Mouse (Mus musculus) heart, embryonic 12.5 days (tissue): ENCODE data around the gene Nectin1. TPM values are rescaled to one million over a fixed set of nuclear protein-coding genes. Genes with fewer than 3 reads are reported as not detected.

ENCODE experiments used
- ATAC-seq: fragments of 200-750 bp; cut with Nextera tagmentation; 2 replicates; pipeline ENCODE4 v1.8.0; 2017; ENCODE audit warnings: moderate TSS enrichment, moderate library complexity; ENCODE audit not compliant: insufficient number of reproducible peaks, low FRiP score
- H3K27ac ChIP-seq: fragments of 300-500 bp; sonication (generic); 2 replicates; pipeline ENCODE4 v1.5.1; 2016; ENCODE audit warnings: mild to moderate bottlenecking, moderate library complexity; ENCODE audit not compliant: poor library complexity, severe bottlenecking
- H3K27me3 ChIP-seq: fragments of 300-500 bp; sonication (generic); replicated peaks from 2 replicates; pipeline ENCODE4 v1.6.1; 2016; ENCODE audit warnings: mild to moderate bottlenecking, moderate library complexity
- H3K36me3 ChIP-seq: fragments of 300-500 bp; sonication (generic); 2 replicates; pipeline ENCODE4 v1.6.1; 2016; ENCODE audit warnings: mild to moderate bottlenecking, moderate library complexity
- H3K4me1 ChIP-seq: fragments of 300-500 bp; sonication (generic); replicated peaks from 2 replicates; pipeline ENCODE4 v1.6.1; 2016; ENCODE audit warnings: mild to moderate bottlenecking
- H3K4me2 ChIP-seq: fragments of 300-500 bp; sonication (generic); 2 replicates; pipeline ENCODE4 v1.6.1; 2016; ENCODE audit warnings: mild to moderate bottlenecking, moderate library complexity
- H3K4me3 ChIP-seq: fragments of 300-500 bp; sonication (generic); 2 replicates; pipeline ENCODE4 v1.5.1; 2016; ENCODE audit warnings: mild to moderate bottlenecking
- H3K9ac ChIP-seq: fragments of 300-500 bp; sonication (generic); 2 replicates; pipeline ENCODE4 v1.6.1; 2016; ENCODE audit warnings: mild to moderate bottlenecking, moderate library complexity
- H3K9me3 ChIP-seq: fragments of 300-500 bp; sonication (generic); replicated peaks from 2 replicates; pipeline ENCODE4 v1.6.1; 2016; ENCODE audit warnings: mild to moderate bottlenecking, moderate library complexity
- WGBS: fragments of 180-500 bp; shearing (Covaris S2); methylation state at CpG from one replicate; pipeline ENCODE4 v1.1.7; 2016; 5-methylcytosine and 5-hydroxymethylcytosine counted together
- polyA plus RNA-seq: library from polyadenylated mRNA; unstranded; fragments of >200 nt; fragmentation: Nextera tagmentation; extraction: Ambion mirVana; gene quantifications from 2 replicates; pipeline ENCODE4 v1.2.1, GENCODE M21; 2016

Gene Nectin1
- polyA plus RNA-seq, 1 experiment from 2014 or later = 1.9 TPM

GRCm38 (mm10) chr9:43783959-43784358, 40.2 kb downstream of the Nectin1 start:
- no peaks in the 10 kb centered on the region for H3K9me3 ChIP-seq
- H3K9ac ChIP-seq = no peak overlapping the region
- H3K27ac ChIP-seq = no peak overlapping the region
- 45% methylated on average over 3 of the region's 3 CpGs for WGBS
- no peak for ATAC-seq
- no peak overlapping the region for H3K4me2 ChIP-seq
- H3K4me3 ChIP-seq = no peak overlapping the region
- peaks cover 24% of the 10 kb centered on the region for H3K4me1 ChIP-seq
- 0 out of 2 replicates have a peak, but pooled peaks cover 6% of the 10 kb centered on the region for H3K27me3 ChIP-seq
- H3K36me3 ChIP-seq = no peaks in the 10 kb centered on the region

GRCm38 (mm10) chr9:43784841-43785240, 41.1 kb downstream of the Nectin1 start:
- H3K4me1 ChIP-seq = peaks cover 23% of the 10 kb centered on the region
- 72% methylated on average over 13 of the region's 13 CpGs for WGBS
- no peak overlapping the region for H3K27ac ChIP-seq

GRCm38 (mm10) chr9:43787591-43787990, 43.8 kb downstream of the Nectin1 start:
- 0 out of 2 replicates have a peak, but pooled peaks have one; percentile 15 for ATAC-seq
- no peak overlapping the region for H3K27ac ChIP-seq
- no peak overlapping the region for H3K9ac ChIP-seq
- peaks cover 18% of the 10 kb centered on the region for H3K4me1 ChIP-seq
- H3K4me3 ChIP-seq = no peak overlapping the region
- peaks cover 5% of the 10 kb centered on the region; the same call in 1 of the 2 replicates for H3K36me3 ChIP-seq
- no peaks in the 10 kb centered on the region for H3K27me3 ChIP-seq
- no peak overlapping the region for H3K4me2 ChIP-seq
- WGBS = 68% methylated on average over 4 of the region's 4 CpGs
- no peaks in the 10 kb centered on the region for H3K9me3 ChIP-seq

More at GRCm38 (mm10) chr9:43784841-43785240, 41.1 kb downstream of the Nectin1 start:
- Histone ChIP-seq H3K27me3 (0 out of 2 replicates have a peak, but pooled peaks cover 6% of the 10 kb centered on the region), H3K4me3 (no peak overlapping the region), H3K9ac (no peak overlapping the region), H3K4me2 (no peak overlapping the region), H3K9me3 (no peaks in the 10 kb centered on the region), H3K36me3 (no peaks in the 10 kb centered on the region)
- ATAC-seq = no peak

- H3K27ac ChIP-seq = no peak overlapping the region
- no peak overlapping the region for H3K9ac ChIP-seq
- peaks cover 7% of the 10 kb centered on the region for H3K4me1 ChIP-seq
- no peak for ATAC-seq
- H3K9me3 ChIP-seq = no peaks in the 10 kb centered on the region
- no peaks in the 10 kb centered on the region for H3K27me3 ChIP-seq
- H3K4me2 ChIP-seq = no peak overlapping the region
- H3K36me3 ChIP-seq = peaks cover 15% of the 10 kb centered on the region; the same call in 1 of the 2 replicates
- WGBS = 82% methylated on average over 9 of the region's 9 CpGs
- no peak overlapping the region for H3K4me3 ChIP-seq
Observed at GRCm38 (mm10) chr9:43792681-43793080, 48.9 kb downstream of the Nectin1 start.

- 61% methylated on average over 3 of the region's 3 CpGs for WGBS
- H3K4me2 ChIP-seq = no peak overlapping the region
- H3K9ac ChIP-seq = no peak overlapping the region
- no peaks in the 10 kb centered on the region for H3K27me3 ChIP-seq
- H3K36me3 ChIP-seq = peaks cover 15% of the 10 kb centered on the region; the same call in 1 of the 2 replicates
- H3K4me1 ChIP-seq = peaks cover 7% of the 10 kb centered on the region
- ATAC-seq = no peak
- H3K9me3 ChIP-seq = no peaks in the 10 kb centered on the region
- no peak overlapping the region for H3K4me3 ChIP-seq
- no peak overlapping the region for H3K27ac ChIP-seq
Observed at GRCm38 (mm10) chr9:43793411-43793810, 49.6 kb downstream of the Nectin1 start.

- Histone ChIP-seq H3K9me3 (no peaks in the 10 kb centered on the region), H3K4me3 (no peak overlapping the region), H3K36me3 (peaks cover 15% of the 10 kb centered on the region; the same call in 1 of the 2 replicates), H3K27me3 (no peaks in the 10 kb centered on the region), H3K27ac (no peak overlapping the region), H3K4me2 (no peak overlapping the region), H3K9ac (0 out of 2 replicates have a peak overlapping the region, but pooled peaks have one; percentile 13), H3K4me1 (peaks cover 7% of the 10 kb centered on the region)
- no peak for ATAC-seq
- WGBS = 64% methylated on average over 3 of the region's 3 CpGs
Observed at GRCm38 (mm10) chr9:43796031-43796430, 52.2 kb downstream of the Nectin1 start.

GRCm38 (mm10) chr9:43796841-43797740, 53.3 kb downstream of the Nectin1 start:
- WGBS = 78% methylated on average over 11 of the region's 11 CpGs
- H3K36me3 ChIP-seq = peaks cover 14% of the 10 kb centered on the region; the same call in 1 of the 2 replicates
- H3K4me2 ChIP-seq = no peak overlapping the region
- H3K4me1 ChIP-seq = peaks cover 7% of the 10 kb centered on the region
- H3K9ac ChIP-seq = no peak overlapping the region
- H3K27me3 ChIP-seq = no peaks in the 10 kb centered on the region
- H3K9me3 ChIP-seq = no peaks in the 10 kb centered on the region
- no peak overlapping the region for H3K27ac ChIP-seq
- H3K4me3 ChIP-seq = no peak overlapping the region
- ATAC-seq = no peak

GRCm38 (mm10) chr9:43797746-43798145, 54.0 kb downstream of the Nectin1 start:
- 66% methylated on average over 7 of the region's 7 CpGs for WGBS
- no peaks in the 10 kb centered on the region for H3K9me3 ChIP-seq
- H3K36me3 ChIP-seq = peaks cover 8% of the 10 kb centered on the region; the same call in 1 of the 2 replicates
- H3K27me3 ChIP-seq = no peaks in the 10 kb centered on the region
- H3K9ac ChIP-seq = no peak overlapping the region
- no peak overlapping the region for H3K27ac ChIP-seq
- peaks cover 7% of the 10 kb centered on the region for H3K4me1 ChIP-seq
- no peak for ATAC-seq
- H3K4me3 ChIP-seq = no peak overlapping the region
- H3K4me2 ChIP-seq = no peak overlapping the region

- WGBS = 55% methylated on average over 2 of the region's 2 CpGs
- Histone ChIP-seq H3K27me3 (no peaks in the 10 kb centered on the region), H3K4me1 (peaks cover 17% of the 10 kb centered on the region), H3K27ac (no peak overlapping the region), H3K4me3 (no peak overlapping the region), H3K4me2 (no peak overlapping the region), H3K9ac (no peak overlapping the region), H3K9me3 (no peaks in the 10 kb centered on the region), H3K36me3 (no peaks in the 10 kb centered on the region; the same call in 1 of the 2 replicates)
- no peak for ATAC-seq
Observed at GRCm38 (mm10) chr9:43800525-43800924, 56.7 kb downstream of the Nectin1 start.

GRCm38 (mm10) chr9:43801911-43802310, 58.1 kb downstream of the Nectin1 start:
- WGBS = 37% methylated on average over 5 of the region's 5 CpGs
- H3K36me3 ChIP-seq = peaks cover 3% of the 10 kb centered on the region; the same call in 1 of the 2 replicates
- H3K9me3 ChIP-seq = no peaks in the 10 kb centered on the region
- H3K4me2 ChIP-seq = no peak overlapping the region
- H3K27me3 ChIP-seq = peaks cover 4% of the 10 kb centered on the region; the same call in 1 of the 2 replicates
- no peak overlapping the region for H3K27ac ChIP-seq
- H3K9ac ChIP-seq = no peak overlapping the region
- no peak overlapping the region for H3K4me3 ChIP-seq
- ATAC-seq = no peak
- 0 out of 2 replicates have a peak, but pooled peaks cover 13% of the 10 kb centered on the region for H3K4me1 ChIP-seq

GRCm38 (mm10) chr9:43807565-43807964, 63.8 kb downstream of the Nectin1 start:
- Histone ChIP-seq H3K9me3 (no peaks in the 10 kb centered on the region), H3K36me3 (peaks cover 3% of the 10 kb centered on the region; the same call in 1 of the 2 replicates), H3K27me3 (peaks cover 4% of the 10 kb centered on the region; the same call in 1 of the 2 replicates), H3K27ac (no peak overlapping the region), H3K4me3 (no peak overlapping the region), H3K4me2 (no peak overlapping the region), H3K4me1 (0 out of 2 replicates have a peak, but pooled peaks cover 13% of the 10 kb centered on the region), H3K9ac (no peak overlapping the region)
- ATAC-seq = no peak
- WGBS = 19% methylated on average over 6 of the region's 6 CpGs
